Mouse (Mus musculus): ENCODE measurements at regions not wholly inside any gene's neighbourhood (a gene's known extent, or its start where the extent isn't known, plus 50 kb on each side); places are given as distances from the start of the nearest gene placed in this dataset.

DNA sequence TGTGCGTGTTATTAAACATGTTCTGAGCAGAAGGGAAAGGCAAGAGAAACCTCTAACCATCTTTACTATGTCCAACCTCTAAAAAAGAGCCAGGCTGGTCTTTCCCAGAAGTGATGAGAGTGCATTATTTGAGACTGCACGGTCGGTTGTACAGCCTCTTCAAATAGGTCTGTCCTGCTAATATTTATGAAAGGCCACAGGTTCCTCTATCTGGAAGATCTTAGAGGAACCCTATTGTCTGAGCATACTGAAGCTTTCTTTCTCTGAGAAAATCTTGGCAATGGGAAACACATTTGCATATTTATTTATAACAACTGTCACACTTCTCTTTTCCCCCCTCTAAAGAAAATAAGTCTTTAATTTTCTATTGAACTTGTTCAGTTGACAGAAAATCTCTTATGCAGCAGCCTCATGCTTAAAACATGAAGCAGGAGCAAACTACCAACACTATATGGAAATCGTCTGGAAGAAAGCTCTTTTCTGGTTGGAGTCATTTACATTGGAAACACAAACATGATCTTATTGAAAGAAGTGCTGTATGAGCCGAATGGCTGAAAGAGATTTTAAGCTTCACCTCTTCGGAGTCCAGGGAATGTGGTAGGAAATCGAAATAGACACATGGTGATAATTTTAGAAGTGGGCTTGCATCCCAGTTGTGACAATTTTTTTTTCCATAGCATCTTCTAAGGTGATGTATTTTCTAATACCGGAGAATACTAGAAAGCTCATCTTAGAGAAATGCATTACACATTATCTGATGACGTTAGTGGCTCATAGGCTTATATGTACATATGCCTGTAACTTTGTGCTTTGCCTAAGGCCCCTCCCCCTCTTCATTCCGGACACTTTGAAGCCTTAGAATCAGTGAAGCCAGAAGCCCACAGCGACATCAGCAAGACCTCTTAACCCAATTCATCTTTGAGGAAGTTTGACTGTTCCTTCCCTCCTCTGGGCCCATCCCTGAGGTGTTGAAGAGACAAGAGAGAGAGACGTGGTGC, 451.1 kb downstream of the Klf5 start:
- TF ChIP-seq POLR2A (IDR thresholded peaks at IDR 0.05; ENCODE audit: low read depth, low read length) (no peak), CTCF (IDR thresholded peaks at IDR 0.05; ENCODE audit: borderline replicate concordance, insufficient read depth, low read length) (no peak)

All from embryonic fibroblast, embryonic 13.5 days (primary cell).